Mouse (Mus musculus) heart, adult 11 months (tissue): ENCODE results near the gene Pih1d1.
"Not testable (repeated sequence)": the region's sequence is repeated elsewhere in the genome, so short reads cannot be mapped to it uniquely, and the experiment has no call there.

Experiments used
- DNase-seq: peaks from one replicate; pipeline ENCODE4 v3.0.0; 2022

Gene Pih1d1

GRCm38 (mm10) chr7:45154096-45154992, at the start of gene Pih1d1, which contains the start of gene Aldh16a1:
Pih1d1 (plus strand) TSS chr7:45154303.
Aldh16a1 (minus strand) TSS chr7:45154584.
- DNase-seq, result peak; percentile 100

GRCm38 (mm10) chr7:45104941-45105340, 49.2 kb upstream of the Pih1d1 start:
- DNase-seq, result peak; percentile 90

GRCm38 (mm10) chr7:45105491-45105890, 48.6 kb upstream of the Pih1d1 start:
- no peak for DNase-seq

GRCm38 (mm10) chr7:45106441-45106840, 47.7 kb upstream of the Pih1d1 start:
- DNase-seq, result no peak

- no peak for DNase-seq
Observed at GRCm38 (mm10) chr7:45107052-45107645, 47.0 kb upstream of the Pih1d1 start.

GRCm38 (mm10) chr7:45110089-45110488, 44.0 kb upstream of the Pih1d1 start:
- not testable (repeated sequence) for DNase-seq

- DNase-seq, result no peak
Observed at GRCm38 (mm10) chr7:45111940-45112339, 42.2 kb upstream of the Pih1d1 start.

GRCm38 (mm10) chr7:45112529-45112928, 41.6 kb upstream of the Pih1d1 start:
- no peak for DNase-seq

GRCm38 (mm10) chr7:45113476-45113875, 40.6 kb upstream of the Pih1d1 start:
- DNase-seq, result no peak

GRCm38 (mm10) chr7:45117566-45117965, 36.5 kb upstream of the Pih1d1 start:
- DNase-seq, result peak; percentile 92

GRCm38 (mm10) chr7:45118336-45118735, 35.8 kb upstream of the Pih1d1 start:
- no peak for DNase-seq

GRCm38 (mm10) chr7:45119780-45120709, 34.1 kb upstream of the Pih1d1 start:
- peak; percentile 89 for DNase-seq

- peak; percentile 99 for DNase-seq
Observed at GRCm38 (mm10) chr7:45121404-45121803, 32.7 kb upstream of the Pih1d1 start.

- DNase-seq, result peak; percentile 92
Observed at GRCm38 (mm10) chr7:45121966-45122365, 32.1 kb upstream of the Pih1d1 start.

GRCm38 (mm10) chr7:45122561-45123185, 31.4 kb upstream of the Pih1d1 start:
- DNase-seq, result peak; percentile 94

GRCm38 (mm10) chr7:45123186-45123570, 30.9 kb upstream of the Pih1d1 start:
- peak; percentile 94 for DNase-seq

GRCm38 (mm10) chr7:45124224-45125143, 29.6 kb upstream of the Pih1d1 start, which contains the start of gene Rps11:
Rps11 (minus strand) TSS chr7:45124439.
- DNase-seq, result peak; percentile 100

- DNase-seq, result no peak
Observed at GRCm38 (mm10) chr7:45125144-45125600, 28.9 kb upstream of the Pih1d1 start.

- DNase-seq, result peak; percentile 90
Observed at GRCm38 (mm10) chr7:45125649-45126048, 28.5 kb upstream of the Pih1d1 start.

- DNase-seq, result peak; percentile 95
Observed at GRCm38 (mm10) chr7:45126147-45126843, 27.8 kb upstream of the Pih1d1 start.
